Mouse (Mus musculus) telencephalon, adult 2 months (tissue): ENCODE results near the gene C8g.
A peak's percentile ranks its signal among the peaks of the same experiment; 100 is the strongest.

ENCODE experiments used
- DNase-seq: peaks from one replicate; pipeline ENCODE4 v3.0.0-alpha.2; 2011; ENCODE audit warnings: low read depth, low spot score

The C8g gene

GRCm38 (mm10) chr2:25467606-25468303 lies 33.8 kb downstream of the C8g start:
- no peak for DNase-seq

- DNase-seq = no peak
Measured at GRCm38 (mm10) chr2:25465816-25466635, 35.5 kb downstream of the C8g start.

- DNase-seq = no peak
Measured at GRCm38 (mm10) chr2:25465256-25465655, 36.3 kb downstream of the C8g start.

- no peak for DNase-seq
Measured at GRCm38 (mm10) chr2:25463630-25464029, 37.9 kb downstream of the C8g start.

- DNase-seq = no peak
Measured at GRCm38 (mm10) chr2:25461407-25461806, 40.1 kb downstream of the C8g start.

GRCm38 (mm10) chr2:25460551-25461309 lies 40.8 kb downstream of the C8g start, which contains the start of gene Paxx:
Paxx (minus strand) TSS chr2:25461094.
- peak; percentile 98 for DNase-seq

- no peak for DNase-seq
Measured at GRCm38 (mm10) chr2:25460135-25460534, 41.4 kb downstream of the C8g start.

GRCm38 (mm10) chr2:25458911-25459310 lies 42.6 kb downstream of the C8g start:
- peak; percentile 6 for DNase-seq

- DNase-seq = no peak
Measured at GRCm38 (mm10) chr2:25457022-25457896, 44.3 kb downstream of the C8g start.

GRCm38 (mm10) chr2:25456205-25456953 lies 45.1 kb downstream of the C8g start, which contains the start of gene Clic3:
Clic3 (plus strand) TSS chr2:25456838.
- no peak for DNase-seq

- DNase-seq = no peak
Measured at GRCm38 (mm10) chr2:25452951-25453350, 48.6 kb downstream of the C8g start.

- no peak for DNase-seq
Measured at GRCm38 (mm10) chr2:25450853-25451647, 50.5 kb downstream of the C8g start.
